Mouse (Mus musculus): Measurements from ENCODE around the gene Pi16. TPM values are rescaled to one million over a fixed set of nuclear protein-coding genes. Genes with fewer than 3 reads are reported as not detected.
"Not testable (repeated sequence)": the region's sequence is repeated elsewhere in the genome, so short reads cannot be mapped to it uniquely, and the experiment has no call there.

Pi16 gene
- polyA plus RNA-seq (2015; fragmentation: Nextera tagmentation; extraction: Ambion mirVana), result 2.1 and 2.2 TPM in 2 replicates

DNA sequence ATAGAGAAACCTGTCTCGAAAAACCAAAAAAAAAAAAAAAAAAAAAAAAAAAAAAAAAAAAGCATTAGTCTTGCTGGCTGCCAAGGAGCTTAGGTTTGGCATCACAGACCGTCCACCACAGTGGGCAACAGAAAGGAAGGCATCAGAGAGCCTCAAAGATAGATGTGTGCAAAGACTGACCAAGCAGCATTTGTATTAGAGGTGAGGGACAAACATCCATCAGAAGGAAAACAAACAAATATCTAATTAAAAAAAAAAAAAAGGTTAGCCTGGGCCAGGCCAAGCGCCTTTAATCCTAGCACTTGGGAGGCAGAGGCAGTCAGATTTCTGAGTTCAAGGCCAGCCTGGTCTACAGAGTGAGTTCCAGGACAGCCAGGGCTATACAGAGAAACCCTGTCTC lies at the start of gene Pi16:
Gene Pi16, plus strand, starts transcription at position 301 of the 400 bp plus-strand sequence.
- not testable (repeated sequence) for ATAC-seq; H3K36me3 ChIP-seq (replicated peaks; ENCODE audit: insufficient read depth, low read length); H3K4me2 ChIP-seq (ENCODE audit: low read depth, low read length); H3K4me3 ChIP-seq (ENCODE audit: low read depth, low read length); H3K9me3 ChIP-seq (ENCODE audit: low read length); H3K27me3 ChIP-seq (ENCODE audit: insufficient read depth, low read length); DNase-seq; H3K9ac ChIP-seq (replicated peaks); H3K4me1 ChIP-seq (ENCODE audit: insufficient read depth)
- 78% methylated on average over 3 of the region's 3 CpGs for WGBS (ENCODE audit: insufficient replicate concordance)
- peak within 1 kb of the TSS; percentile 70; the same call in 1 of the 2 replicates for H3K27ac ChIP-seq (ENCODE audit: low read depth)

DNA sequence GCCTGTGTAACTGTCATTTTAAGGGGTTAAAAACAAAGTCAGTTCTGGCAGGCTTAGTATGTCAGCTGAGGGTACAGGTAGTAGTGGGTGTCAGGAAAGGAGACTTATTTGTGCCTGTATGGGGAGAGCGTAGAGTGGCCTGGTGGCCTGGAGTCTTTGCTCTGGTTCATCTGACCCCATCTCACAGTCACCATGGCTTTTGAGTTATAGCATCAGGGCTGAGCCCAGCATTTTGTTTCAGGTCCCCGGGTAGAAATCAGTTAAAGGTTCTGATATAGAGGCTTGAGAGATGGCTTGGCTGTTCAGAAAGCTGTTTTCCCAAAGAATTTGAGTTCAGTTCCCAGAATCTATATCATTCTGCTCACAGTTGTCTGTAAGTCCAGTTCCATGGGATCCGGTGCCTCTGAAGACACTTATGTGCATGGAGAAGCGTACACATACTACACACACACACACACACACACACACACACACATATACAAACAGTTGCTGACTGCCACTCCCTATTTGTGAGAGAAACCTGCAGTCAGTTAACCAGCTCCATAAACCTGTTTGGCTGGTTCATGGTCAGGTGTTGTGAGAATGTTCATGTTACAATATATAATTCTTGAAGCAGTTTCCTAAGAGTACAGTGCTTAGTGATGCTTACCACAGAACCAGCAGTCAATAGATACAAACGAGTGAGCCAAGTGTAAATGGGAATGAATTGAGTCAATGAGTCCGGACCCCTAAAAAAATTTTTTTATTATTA lies 49.4 kb upstream of the Pi16 start:
- WGBS (ENCODE audit: insufficient replicate concordance), result 57% methylated on average over 6 of the region's 6 CpGs
- Histone ChIP-seq H3K4me3 (ENCODE audit: low read depth, low read length) (peak overlapping the region; percentile 81), H3K27ac (ENCODE audit: low read depth) (peak overlapping the region; percentile 92), H3K9me3 (ENCODE audit: low read length) (no peaks in the 10 kb centered on the region), H3K27me3 (ENCODE audit: insufficient read depth, low read length) (no peaks in the 10 kb centered on the region), H3K9ac (replicated peaks) (peak overlapping the region; percentile 86; the same call in 1 of the 2 replicates), H3K4me1 (ENCODE audit: insufficient read depth) (peaks cover 31% of the 10 kb centered on the region), H3K4me2 (ENCODE audit: low read depth, low read length) (peak overlapping the region; percentile 88), H3K36me3 (replicated peaks; ENCODE audit: insufficient read depth, low read length) (no peaks in the 10 kb centered on the region)
- TF ChIP-seq CTCF (IDR thresholded peaks at IDR 0.05; ENCODE audit: low read depth), result no peak
- no peak for TF ChIP-seq EP300 (IDR thresholded peaks at IDR 0.05; ENCODE audit: low read depth)
- ATAC-seq (0 out of 2 replicates have a peak, but pooled peaks have one; percentile 0), DNase-seq (no peak)

DNA sequence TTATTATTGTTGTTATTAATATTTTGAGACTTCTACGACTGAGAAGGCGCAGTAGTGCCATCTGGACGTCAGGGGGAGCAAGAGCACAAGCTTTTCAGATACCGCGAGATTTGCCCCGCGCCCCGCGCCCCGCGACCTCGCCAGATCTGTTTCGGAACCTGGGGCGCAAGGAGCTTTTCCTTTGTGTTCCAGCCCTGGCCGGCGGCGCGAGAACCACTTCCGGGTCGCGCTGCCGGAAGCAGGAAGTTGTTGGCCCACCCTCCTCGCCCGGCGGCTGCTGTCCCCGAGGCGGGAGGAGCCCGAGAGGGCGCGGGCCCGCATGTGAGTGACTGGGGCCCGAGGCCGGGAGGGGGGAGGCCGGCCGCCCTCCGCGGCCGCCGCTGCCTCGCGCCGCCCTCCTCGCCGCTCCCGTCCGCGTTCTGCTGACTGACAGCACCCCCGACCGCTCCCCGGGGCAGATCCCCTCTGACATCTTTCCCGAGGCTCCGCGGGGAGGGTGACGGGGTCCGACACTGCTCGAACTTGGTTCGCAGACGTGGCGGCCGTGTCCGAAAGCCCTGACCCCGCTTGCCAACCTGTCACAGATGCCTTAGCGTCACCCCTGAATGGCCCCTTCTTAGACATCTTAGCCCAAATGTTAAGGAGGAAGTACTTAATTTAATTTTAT lies 48.7 kb upstream of the Pi16 start, which contains the start of gene BC004004:
Gene BC004004, plus strand, starts transcription at position 107 of the 667 bp plus-strand sequence.
- H3K4me1 ChIP-seq (ENCODE audit: insufficient read depth), result peaks cover 31% of the 10 kb centered on the region
- H3K9me3 ChIP-seq (ENCODE audit: low read length), result no peaks in the 10 kb centered on the region
- peak within 1 kb of the TSS; percentile 88 for H3K4me2 ChIP-seq (ENCODE audit: low read depth, low read length)
- peak within 1 kb of the TSS; percentile 81 for H3K4me3 ChIP-seq (ENCODE audit: low read depth, low read length)
- no peaks in the 10 kb centered on the region for H3K27me3 ChIP-seq (ENCODE audit: insufficient read depth, low read length)
- peak within 1 kb of the TSS; percentile 86 for H3K9ac ChIP-seq (replicated peaks)
- H3K27ac ChIP-seq (ENCODE audit: low read depth), result peak within 1 kb of the TSS; percentile 92
- under 1% methylated on average over 53 of the region's 63 CpGs for WGBS (ENCODE audit: insufficient replicate concordance)
- ATAC-seq (peak; percentile 89), DNase-seq (peak; percentile 96)
- peak; percentile 85 for TF ChIP-seq EP300 (IDR thresholded peaks at IDR 0.05; ENCODE audit: low read depth)
- peak; percentile 78 for TF ChIP-seq CTCF (IDR thresholded peaks at IDR 0.05; ENCODE audit: low read depth)
- H3K36me3 ChIP-seq (replicated peaks; ENCODE audit: insufficient read depth, low read length), result no peaks in the 10 kb centered on the region

DNA sequence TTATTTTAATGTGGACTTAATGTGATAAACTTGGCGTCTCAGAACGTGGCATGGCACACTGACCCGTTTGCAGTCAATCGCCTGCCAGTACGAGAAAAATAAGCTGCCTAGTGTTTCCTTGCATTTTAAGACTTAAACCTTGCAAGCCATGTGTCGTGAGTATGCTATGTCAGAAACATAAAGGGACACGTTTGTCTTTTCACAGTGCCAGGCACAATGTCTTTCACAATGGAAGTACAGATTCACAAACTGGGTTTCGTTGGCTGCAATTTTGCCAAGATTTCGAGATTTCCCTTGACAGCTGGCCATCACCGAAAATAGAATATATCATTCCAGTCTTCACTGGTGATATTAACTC lies 48.2 kb upstream of the Pi16 start:
- no peak for TF ChIP-seq CTCF (IDR thresholded peaks at IDR 0.05; ENCODE audit: low read depth)
- TF ChIP-seq EP300 (IDR thresholded peaks at IDR 0.05; ENCODE audit: low read depth), result no peak
- DNase-seq (no peak), ATAC-seq (no peak)
- H3K9me3 ChIP-seq (ENCODE audit: low read length), result no peaks in the 10 kb centered on the region
- peaks cover 29% of the 10 kb centered on the region for H3K4me1 ChIP-seq (ENCODE audit: insufficient read depth)
- WGBS (ENCODE audit: insufficient replicate concordance), result 11% methylated on average over 10 of the region's 10 CpGs
- peak overlapping the region; percentile 92 for H3K27ac ChIP-seq (ENCODE audit: low read depth)
- peak overlapping the region; percentile 81 for H3K4me3 ChIP-seq (ENCODE audit: low read depth, low read length)
- H3K4me2 ChIP-seq (ENCODE audit: low read depth, low read length), result peak overlapping the region; percentile 88
- H3K27me3 ChIP-seq (ENCODE audit: insufficient read depth, low read length), result no peaks in the 10 kb centered on the region
- H3K9ac ChIP-seq (replicated peaks), result peak overlapping the region; percentile 86
- no peaks in the 10 kb centered on the region for H3K36me3 ChIP-seq (replicated peaks; ENCODE audit: insufficient read depth, low read length)

DNA sequence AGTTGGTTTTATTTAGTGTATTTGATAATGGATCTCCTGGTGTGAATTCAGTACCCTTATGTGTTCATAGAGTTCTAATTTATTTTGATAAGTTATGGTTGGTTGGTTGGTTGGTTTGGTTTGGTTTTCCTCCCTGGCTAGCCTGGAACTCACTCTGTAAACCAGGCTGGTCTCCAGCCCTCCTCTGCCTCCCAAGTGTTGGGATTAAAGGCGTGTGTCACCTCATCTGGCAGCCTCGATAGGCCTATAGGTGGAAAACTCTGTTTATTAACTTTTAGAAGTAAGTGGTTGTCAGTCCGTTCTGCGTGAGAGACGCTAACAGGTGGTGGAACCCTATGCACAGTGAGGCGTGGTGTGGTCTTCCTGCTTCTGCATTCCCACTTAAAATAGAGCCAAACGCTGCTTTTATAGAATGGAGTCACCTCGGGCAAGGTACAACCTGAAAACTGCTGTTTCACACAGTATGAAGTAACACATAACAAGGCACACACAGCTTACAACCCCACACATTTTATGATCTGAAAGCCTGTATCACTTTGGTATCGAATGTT lies 47.3 kb upstream of the Pi16 start:
- H3K4me1 ChIP-seq (ENCODE audit: insufficient read depth), result peaks cover 23% of the 10 kb centered on the region
- ATAC-seq (no peak), DNase-seq (no peak)
- no peaks in the 10 kb centered on the region for H3K27me3 ChIP-seq (ENCODE audit: insufficient read depth, low read length)
- H3K36me3 ChIP-seq (replicated peaks; ENCODE audit: insufficient read depth, low read length), result no peaks in the 10 kb centered on the region
- 75% methylated on average over 9 of the region's 9 CpGs for WGBS (ENCODE audit: insufficient replicate concordance)
- H3K4me3 ChIP-seq (ENCODE audit: low read depth, low read length), result peak overlapping the region; percentile 81
- TF ChIP-seq EP300 (IDR thresholded peaks at IDR 0.05; ENCODE audit: low read depth) (no peak), CTCF (IDR thresholded peaks at IDR 0.05; ENCODE audit: low read depth) (no peak)
- peak overlapping the region; percentile 92 for H3K27ac ChIP-seq (ENCODE audit: low read depth)
- no peaks in the 10 kb centered on the region for H3K9me3 ChIP-seq (ENCODE audit: low read length)
- no peak overlapping the region for H3K9ac ChIP-seq (replicated peaks)
- H3K4me2 ChIP-seq (ENCODE audit: low read depth, low read length), result peak overlapping the region; percentile 88

DNA sequence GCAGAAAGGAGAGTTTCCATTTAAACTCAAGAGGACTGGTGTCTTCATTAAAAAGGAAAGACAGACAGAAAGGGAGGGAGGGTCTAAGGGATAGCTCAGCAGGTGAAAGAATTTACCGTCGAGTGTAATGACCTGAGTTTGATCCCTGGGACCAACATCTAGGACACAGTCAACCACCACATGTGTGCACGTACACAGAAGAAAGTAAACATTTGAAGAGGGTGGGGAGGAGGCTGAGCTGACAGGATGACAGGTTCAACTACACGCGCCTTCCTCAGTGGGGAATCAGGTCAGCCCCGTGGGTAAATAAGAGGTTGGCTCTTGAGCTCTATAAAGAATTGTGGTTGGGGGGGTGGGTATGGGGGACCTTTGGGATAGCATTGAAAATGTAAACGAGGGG lies 44.3 kb upstream of the Pi16 start:
- Histone ChIP-seq H3K4me2 (ENCODE audit: low read depth, low read length) (no peak overlapping the region), H3K36me3 (replicated peaks; ENCODE audit: insufficient read depth, low read length) (peaks cover 6% of the 10 kb centered on the region; the same call in 1 of the 2 replicates), H3K4me1 (ENCODE audit: insufficient read depth) (peaks cover 23% of the 10 kb centered on the region), H3K27ac (ENCODE audit: low read depth) (peak overlapping the region; percentile 82), H3K4me3 (ENCODE audit: low read depth, low read length) (no peak overlapping the region), H3K27me3 (ENCODE audit: insufficient read depth, low read length) (no peaks in the 10 kb centered on the region), H3K9ac (replicated peaks) (no peak overlapping the region), H3K9me3 (ENCODE audit: low read length) (no peaks in the 10 kb centered on the region)
- TF ChIP-seq EP300 (IDR thresholded peaks at IDR 0.05; ENCODE audit: low read depth), result no peak
- TF ChIP-seq CTCF (IDR thresholded peaks at IDR 0.05; ENCODE audit: low read depth), result no peak
- DNase-seq, result peak; percentile 36
- WGBS (ENCODE audit: insufficient replicate concordance), result 71% methylated on average over 7 of the region's 7 CpGs
- peak; percentile 63 for ATAC-seq
